Mouse (Mus musculus) forebrain, embryonic 15.5 days (tissue): ENCODE data around the gene Atp1a1. TPM values are rescaled to one million over a fixed set of nuclear protein-coding genes. Genes with fewer than 3 reads are reported as not detected.

Source experiments
- ATAC-seq: fragments of 200-750 bp; cut with Nextera tagmentation; replicated peaks from 2 replicates; pipeline ENCODE4 v1.8.0; 2017; ENCODE audit warnings: mild to moderate bottlenecking, moderate TSS enrichment, moderate library complexity
- H3K27ac ChIP-seq: fragments of 300-500 bp; sonication (generic); replicated peaks from 2 replicates; pipeline ENCODE4 v1.5.1; 2015; ENCODE audit warnings: mild to moderate bottlenecking, inconsistent platforms
- H3K27me3 ChIP-seq: fragments of 300-500 bp; sonication (generic); 2 replicates; pipeline ENCODE4 v1.6.1; 2015; ENCODE audit warnings: inconsistent platforms
- H3K36me3 ChIP-seq: fragments of 300-500 bp; sonication (generic); 2 replicates; pipeline ENCODE4 v1.6.1; 2015; ENCODE audit warnings: mild to moderate bottlenecking, inconsistent platforms
- H3K4me1 ChIP-seq: fragments of 300-500 bp; sonication (generic); 2 replicates; pipeline ENCODE4 v1.6.1; 2015; ENCODE audit warnings: inconsistent platforms
- H3K4me2 ChIP-seq: fragments of 300-500 bp; sonication (generic); replicated peaks from 2 replicates; pipeline ENCODE4 v1.6.1; 2015; ENCODE audit warnings: mild to moderate bottlenecking, inconsistent platforms
- H3K4me3 ChIP-seq: fragments of 300-500 bp; sonication (generic); 2 replicates; pipeline ENCODE4 v1.5.1; 2015; ENCODE audit warnings: mild to moderate bottlenecking, inconsistent platforms
- H3K9ac ChIP-seq: fragments of 300-500 bp; sonication (generic); replicated peaks from 2 replicates; pipeline ENCODE4 v1.6.1; 2015; ENCODE audit warnings: mild to moderate bottlenecking, inconsistent platforms
- H3K9me3 ChIP-seq: fragments of 300-500 bp; sonication (generic); 2 replicates; pipeline ENCODE4 v1.6.1; 2016; ENCODE audit warnings: inconsistent platforms
- WGBS: fragments of 180-500 bp; shearing (Covaris S2); methylation state at CpG from one replicate; pipeline ENCODE4 v1.1.7; 2015; ENCODE audit warnings: mixed read lengths; 5-methylcytosine and 5-hydroxymethylcytosine counted together
- polyA plus RNA-seq: library from polyadenylated mRNA; unstranded; fragments of >200 nt; fragmentation: Nextera tagmentation; extraction: Ambion mirVana; gene quantifications from 2 replicates; pipeline ENCODE4 v1.2.1, GENCODE M21; 2015

Atp1a1 gene
- polyA plus RNA-seq, 1 experiment from 2014 or later: 39.7 TPM

GRCm38 (mm10) chr3:101530928-101531327, 73.6 kb downstream of the Atp1a1 start:
- Histone ChIP-seq H3K9ac (no peak overlapping the region), H3K27ac (peak overlapping the region; percentile 49; the same call in 1 of the 2 replicates), H3K4me3 (no peak overlapping the region), H3K27me3 (no peaks in the 10 kb centered on the region), H3K9me3 (no peaks in the 10 kb centered on the region), H3K4me1 (peaks cover 13% of the 10 kb centered on the region), H3K36me3 (no peaks in the 10 kb centered on the region), H3K4me2 (no peak overlapping the region)
- WGBS: 46% methylated on average over 10 of the region's 10 CpGs
- ATAC-seq: peak; percentile 44; the same call in 1 of the 2 replicates

GRCm38 (mm10) chr3:101528900-101529594, 75.4 kb downstream of the Atp1a1 start:
- Histone ChIP-seq H3K9me3 (no peaks in the 10 kb centered on the region), H3K36me3 (no peaks in the 10 kb centered on the region), H3K9ac (no peak overlapping the region), H3K4me2 (no peak overlapping the region), H3K4me3 (no peak overlapping the region), H3K27me3 (no peaks in the 10 kb centered on the region), H3K27ac (no peak overlapping the region), H3K4me1 (peaks cover 13% of the 10 kb centered on the region)
- ATAC-seq: no peak
- 24% methylated on average over 8 of the region's 8 CpGs for WGBS

- no peaks in the 10 kb centered on the region for H3K9me3 ChIP-seq
- H3K27me3 ChIP-seq: no peaks in the 10 kb centered on the region
- H3K4me2 ChIP-seq: no peak overlapping the region
- H3K4me3 ChIP-seq: no peak overlapping the region
- H3K4me1 ChIP-seq: peaks cover 13% of the 10 kb centered on the region
- 23% methylated on average over 8 of the region's 8 CpGs for WGBS
- no peak for ATAC-seq
- no peaks in the 10 kb centered on the region for H3K36me3 ChIP-seq
- H3K9ac ChIP-seq: no peak overlapping the region
- H3K27ac ChIP-seq: no peak overlapping the region
These were observed 76.2 kb downstream of the Atp1a1 start for GRCm38 (mm10) chr3:101528157-101528899.

GRCm38 (mm10) chr3:101526603-101527002, 77.9 kb downstream of the Atp1a1 start:
- Histone ChIP-seq H3K9ac (no peak overlapping the region), H3K9me3 (no peaks in the 10 kb centered on the region), H3K4me1 (peaks cover 26% of the 10 kb centered on the region), H3K27ac (no peak overlapping the region), H3K4me3 (no peak overlapping the region), H3K36me3 (no peaks in the 10 kb centered on the region), H3K4me2 (no peak overlapping the region), H3K27me3 (no peaks in the 10 kb centered on the region)
- ATAC-seq: no peak
- 84% methylated on average over 11 of the region's 11 CpGs for WGBS

Other genes with a start within 250 kb of the Atp1a1 start
- gene Igsf3, start 227.6 kb downstream of the Atp1a1 start, polyA plus RNA-seq: 87.3 and 95.0 TPM in 2 replicates
- gene Mab21l3, start 244.3 kb upstream of the Atp1a1 start, polyA plus RNA-seq: 0.32 and 0.56 TPM in 2 replicates